Mouse (Mus musculus): ENCODE results near the gene Pcolce2. TPM values are rescaled to one million over a fixed set of nuclear protein-coding genes. Genes with fewer than 3 reads are reported as not detected.

The Pcolce2 gene
- polyA plus RNA-seq, 1 experiment, result 4.5 TPM

DNA sequence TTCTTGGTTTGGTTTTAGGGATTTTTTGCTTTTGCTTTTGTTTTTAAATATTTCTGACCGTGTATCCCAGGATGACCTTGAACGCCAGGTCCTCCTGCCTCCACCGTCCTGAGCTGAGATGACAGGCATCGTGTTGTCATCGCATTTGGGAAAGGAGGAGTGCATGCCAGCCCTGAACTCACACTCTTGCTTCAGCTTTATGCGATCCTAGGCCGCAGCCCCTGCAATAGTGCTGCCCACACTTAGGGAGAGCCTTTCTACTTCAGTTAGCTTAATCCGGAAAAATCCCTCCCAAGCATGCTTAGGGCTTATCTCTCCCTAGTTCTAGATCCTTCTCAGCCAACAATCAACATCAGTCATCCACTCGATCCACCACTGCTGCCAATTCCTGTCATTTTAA lies 34.1 kb upstream of the Pcolce2 start:
- Histone ChIP-seq H3K27ac (ENCODE audit: insufficient read depth, low read length) (no peak overlapping the region), H3K4me3 (replicated peaks; ENCODE audit: insufficient read depth, low read depth, low read length) (no peak overlapping the region), H3K4me1 (ENCODE audit: control insufficient read depth, insufficient read depth, low read length) (no peaks in the 10 kb centered on the region), H3K27me3 (ENCODE audit: control insufficient read depth, insufficient read depth, low read length) (no peaks in the 10 kb centered on the region)
- TF ChIP-seq CTCF (IDR thresholded peaks at IDR 0.05; ENCODE audit: borderline replicate concordance, insufficient read depth, low read depth, low read length), result no peak
- no peak for TF ChIP-seq POLR2A (IDR thresholded peaks at IDR 0.05; ENCODE audit: borderline replicate concordance, insufficient read depth, low read length)
- WGBS, result 87% methylated on average over 9 of the region's 9 CpGs
- no peak for DNase-seq

DNA sequence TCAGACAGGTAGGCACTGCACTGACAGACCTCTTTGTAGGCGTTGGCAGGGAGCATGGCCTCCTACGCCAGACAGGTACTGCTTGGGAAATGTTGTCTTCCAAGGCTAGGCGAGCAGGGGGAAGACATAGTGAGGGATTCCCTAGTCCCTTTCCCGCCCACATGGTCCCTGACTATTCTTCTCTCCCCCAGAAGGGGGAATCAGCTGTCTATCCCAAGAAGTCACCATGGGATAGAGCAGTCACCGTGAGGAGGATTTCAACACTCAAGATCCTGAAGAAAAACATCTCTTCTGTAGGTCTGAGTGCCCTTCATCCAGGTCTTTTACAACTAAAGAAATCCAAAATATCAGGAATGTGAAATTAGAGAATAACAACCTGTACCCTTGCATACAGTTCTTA lies 30.2 kb upstream of the Pcolce2 start:
- no peak overlapping the region for H3K4me3 ChIP-seq (replicated peaks; ENCODE audit: insufficient read depth, low read depth, low read length)
- no peak for DNase-seq
- H3K27ac ChIP-seq (ENCODE audit: insufficient read depth, low read length), result no peak overlapping the region
- no peaks in the 10 kb centered on the region for H3K4me1 ChIP-seq (ENCODE audit: control insufficient read depth, insufficient read depth, low read length)
- no peaks in the 10 kb centered on the region for H3K27me3 ChIP-seq (ENCODE audit: control insufficient read depth, insufficient read depth, low read length)
- TF ChIP-seq POLR2A (IDR thresholded peaks at IDR 0.05; ENCODE audit: borderline replicate concordance, insufficient read depth, low read length) (no peak), CTCF (IDR thresholded peaks at IDR 0.05; ENCODE audit: borderline replicate concordance, insufficient read depth, low read depth, low read length) (no peak)
- WGBS, result 69% methylated on average over 5 of the region's 5 CpGs

DNA sequence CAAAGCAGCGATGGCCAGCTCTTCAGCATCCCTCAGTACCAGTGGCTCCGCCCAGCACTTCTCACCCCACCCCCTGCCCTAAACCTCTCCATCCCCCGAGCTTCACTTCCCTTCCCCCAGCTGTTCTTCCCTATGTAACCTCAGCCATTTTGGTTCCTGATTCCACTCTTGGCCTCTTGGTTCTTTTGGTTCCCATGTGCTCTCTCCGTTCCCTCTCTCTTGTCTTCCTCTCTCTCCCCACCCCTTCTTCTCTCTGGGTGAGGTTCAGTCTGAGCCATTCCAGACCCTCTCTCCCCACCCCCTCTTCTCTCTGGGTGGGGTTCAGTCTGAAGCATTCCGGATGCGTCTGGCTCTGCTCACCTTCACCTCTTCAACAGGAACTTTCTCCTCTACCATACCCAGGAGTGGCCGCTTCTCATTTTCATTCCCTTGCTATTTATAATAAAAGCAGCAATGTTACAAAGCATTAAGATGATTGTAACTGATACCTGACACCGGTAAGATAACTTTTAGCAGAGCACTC lies 25.1 kb upstream of the Pcolce2 start:
- Histone ChIP-seq H3K27me3 (ENCODE audit: control insufficient read depth, insufficient read depth, low read length) (no peaks in the 10 kb centered on the region), H3K4me3 (replicated peaks; ENCODE audit: insufficient read depth, low read depth, low read length) (no peak overlapping the region), H3K27ac (ENCODE audit: insufficient read depth, low read length) (no peak overlapping the region), H3K4me1 (ENCODE audit: control insufficient read depth, insufficient read depth, low read length) (no peaks in the 10 kb centered on the region)
- no peak for TF ChIP-seq POLR2A (IDR thresholded peaks at IDR 0.05; ENCODE audit: borderline replicate concordance, insufficient read depth, low read length)
- TF ChIP-seq CTCF (IDR thresholded peaks at IDR 0.05; ENCODE audit: borderline replicate concordance, insufficient read depth, low read depth, low read length), result no peak
- no peak for DNase-seq
- 83% methylated on average over 8 of the region's 8 CpGs for WGBS

DNA sequence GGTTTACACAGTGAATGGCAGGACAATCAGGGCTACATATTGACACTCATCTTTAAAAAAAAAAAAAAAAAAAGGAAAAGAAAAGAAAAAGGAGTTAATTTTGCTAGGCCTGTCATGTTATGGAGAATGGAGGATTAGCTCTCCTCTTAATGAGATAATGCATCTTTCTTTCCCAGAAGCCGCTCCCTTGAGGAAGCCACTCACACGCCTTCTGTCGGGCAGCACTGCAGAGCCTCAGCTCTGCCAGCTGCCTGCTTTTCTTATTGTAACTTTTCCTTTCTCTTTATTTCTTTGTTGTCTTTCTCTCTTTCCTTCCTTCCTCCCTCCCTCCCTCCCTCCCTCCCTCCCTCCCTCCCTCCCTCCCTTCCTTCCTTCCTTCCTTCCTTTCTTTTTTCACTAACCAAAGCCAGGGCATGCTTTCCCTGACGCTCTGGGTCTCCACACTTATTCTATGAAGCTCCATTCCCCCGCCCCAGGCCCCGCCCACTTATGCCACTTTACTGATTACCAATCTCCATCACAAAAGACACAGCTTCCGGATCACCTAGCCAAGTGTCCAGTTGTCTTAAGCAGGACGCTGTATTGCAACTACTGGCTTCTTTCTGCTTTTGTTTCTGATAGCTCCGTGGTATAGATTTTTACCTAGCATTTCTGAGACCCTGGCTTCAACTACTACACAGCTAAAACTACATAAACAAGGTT lies 23.8 kb upstream of the Pcolce2 start:
- Histone ChIP-seq H3K27me3 (ENCODE audit: control insufficient read depth, insufficient read depth, low read length) (no peaks in the 10 kb centered on the region), H3K27ac (ENCODE audit: insufficient read depth, low read length) (no peak overlapping the region), H3K4me1 (ENCODE audit: control insufficient read depth, insufficient read depth, low read length) (no peaks in the 10 kb centered on the region), H3K4me3 (replicated peaks; ENCODE audit: insufficient read depth, low read depth, low read length) (no peak overlapping the region)
- 18% methylated on average over 9 of the region's 9 CpGs for WGBS
- DNase-seq, result no peak
- no peak for TF ChIP-seq CTCF (IDR thresholded peaks at IDR 0.05; ENCODE audit: borderline replicate concordance, insufficient read depth, low read depth, low read length)
- no peak for TF ChIP-seq POLR2A (IDR thresholded peaks at IDR 0.05; ENCODE audit: borderline replicate concordance, insufficient read depth, low read length)

DNA sequence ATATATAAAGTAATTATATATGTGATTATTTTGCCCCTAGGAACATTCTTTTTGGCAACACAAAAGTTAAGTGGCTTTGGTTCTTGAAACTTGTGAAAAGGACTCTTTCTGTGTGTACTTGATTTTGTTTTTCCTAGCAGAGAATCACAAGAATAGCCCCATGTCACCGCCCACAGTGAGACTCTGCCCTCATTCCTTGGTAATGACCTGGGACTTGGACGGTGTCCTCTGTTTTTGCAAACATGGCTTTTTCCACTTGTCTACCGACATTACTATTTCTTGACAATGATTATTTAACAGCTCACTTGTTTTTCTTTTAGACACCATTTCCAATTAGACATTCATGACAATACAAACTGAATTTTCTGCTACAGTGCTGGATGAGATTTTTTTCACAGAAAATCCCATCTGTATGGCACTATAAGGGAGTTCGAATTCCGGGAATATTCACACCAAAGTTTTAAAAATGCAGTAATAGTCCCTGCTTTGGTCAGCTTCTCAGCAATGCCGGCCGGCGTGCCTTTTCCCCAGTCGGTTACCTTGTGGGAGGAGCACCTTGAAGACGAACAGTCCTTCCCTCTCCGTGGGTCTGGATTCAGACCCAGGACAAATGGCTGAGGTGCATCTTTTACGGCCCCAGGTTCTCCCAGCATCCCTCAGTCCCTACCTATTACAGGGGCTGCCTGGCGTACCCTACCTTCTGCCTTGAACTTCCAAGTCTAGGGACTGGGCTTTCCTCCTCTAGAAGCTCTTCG lies 22.4 kb upstream of the Pcolce2 start:
- H3K4me1 ChIP-seq (ENCODE audit: control insufficient read depth, insufficient read depth, low read length), result no peaks in the 10 kb centered on the region
- TF ChIP-seq POLR2A (IDR thresholded peaks at IDR 0.05; ENCODE audit: borderline replicate concordance, insufficient read depth, low read length), result no peak
- no peak for TF ChIP-seq CTCF (IDR thresholded peaks at IDR 0.05; ENCODE audit: borderline replicate concordance, insufficient read depth, low read depth, low read length)
- no peak overlapping the region for H3K4me3 ChIP-seq (replicated peaks; ENCODE audit: insufficient read depth, low read depth, low read length)
- WGBS, result 76% methylated on average over 14 of the region's 14 CpGs
- no peaks in the 10 kb centered on the region for H3K27me3 ChIP-seq (ENCODE audit: control insufficient read depth, insufficient read depth, low read length)
- no peak for DNase-seq
- H3K27ac ChIP-seq (ENCODE audit: insufficient read depth, low read length), result no peak overlapping the region

DNA sequence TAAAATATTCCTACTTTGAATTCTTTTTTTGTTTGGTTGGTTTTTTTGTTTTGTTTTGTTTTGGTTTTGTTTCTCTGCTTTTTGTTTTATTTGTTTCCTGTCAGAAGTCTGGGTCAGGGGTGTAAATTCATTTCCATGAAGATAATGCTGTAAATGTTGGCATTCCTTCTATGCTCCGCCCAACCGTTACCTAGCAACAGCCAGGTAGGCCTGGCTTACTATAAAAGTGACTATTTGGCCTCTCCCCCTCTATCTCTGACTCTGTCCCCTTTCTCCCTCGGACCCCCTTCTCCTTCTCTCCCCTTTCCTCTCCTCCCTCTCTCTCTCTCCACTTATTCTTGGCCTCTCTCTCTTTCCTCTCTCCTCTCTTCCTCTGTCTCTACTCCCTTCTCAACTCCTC lies 21.4 kb upstream of the Pcolce2 start:
- Histone ChIP-seq H3K27me3 (ENCODE audit: control insufficient read depth, insufficient read depth, low read length) (no peaks in the 10 kb centered on the region), H3K4me3 (replicated peaks; ENCODE audit: insufficient read depth, low read depth, low read length) (no peak overlapping the region), H3K27ac (ENCODE audit: insufficient read depth, low read length) (no peak overlapping the region), H3K4me1 (ENCODE audit: control insufficient read depth, insufficient read depth, low read length) (no peaks in the 10 kb centered on the region)
- DNase-seq, result no peak
- 72% methylated on average over 3 of the region's 3 CpGs for WGBS
- no peak for TF ChIP-seq POLR2A (IDR thresholded peaks at IDR 0.05; ENCODE audit: borderline replicate concordance, insufficient read depth, low read length)
- TF ChIP-seq CTCF (IDR thresholded peaks at IDR 0.05; ENCODE audit: borderline replicate concordance, insufficient read depth, low read depth, low read length), result no peak

DNA sequence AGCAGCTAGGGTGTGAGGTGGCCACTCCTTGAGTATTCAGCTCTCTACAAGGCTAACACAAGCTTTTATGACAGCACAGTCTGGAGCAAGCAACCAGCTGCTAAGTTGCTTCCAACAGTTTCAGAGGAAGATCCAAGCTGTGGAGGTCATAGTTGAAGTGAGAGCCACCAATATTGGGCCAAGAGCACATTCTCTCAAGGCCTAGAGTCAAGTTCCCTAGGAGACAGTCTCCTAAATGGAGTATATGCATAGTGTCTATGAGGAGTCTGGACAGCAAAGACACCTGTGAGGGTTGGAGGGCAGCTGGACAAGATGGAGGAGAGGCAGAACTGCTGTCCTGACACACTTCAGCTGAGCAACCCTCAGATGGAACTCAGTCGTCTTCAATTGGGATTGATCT lies 18.8 kb upstream of the Pcolce2 start:
- WGBS, result 81% methylated on average over 1 of the region's 1 CpGs
- no peak overlapping the region for H3K27ac ChIP-seq (ENCODE audit: insufficient read depth, low read length)
- H3K27me3 ChIP-seq (ENCODE audit: control insufficient read depth, insufficient read depth, low read length), result no peaks in the 10 kb centered on the region
- TF ChIP-seq POLR2A (IDR thresholded peaks at IDR 0.05; ENCODE audit: borderline replicate concordance, insufficient read depth, low read length), result no peak
- TF ChIP-seq CTCF (IDR thresholded peaks at IDR 0.05; ENCODE audit: borderline replicate concordance, insufficient read depth, low read depth, low read length), result no peak
- no peak for DNase-seq
- H3K4me3 ChIP-seq (replicated peaks; ENCODE audit: insufficient read depth, low read depth, low read length), result no peak overlapping the region
- no peaks in the 10 kb centered on the region for H3K4me1 ChIP-seq (ENCODE audit: control insufficient read depth, insufficient read depth, low read length)

DNA sequence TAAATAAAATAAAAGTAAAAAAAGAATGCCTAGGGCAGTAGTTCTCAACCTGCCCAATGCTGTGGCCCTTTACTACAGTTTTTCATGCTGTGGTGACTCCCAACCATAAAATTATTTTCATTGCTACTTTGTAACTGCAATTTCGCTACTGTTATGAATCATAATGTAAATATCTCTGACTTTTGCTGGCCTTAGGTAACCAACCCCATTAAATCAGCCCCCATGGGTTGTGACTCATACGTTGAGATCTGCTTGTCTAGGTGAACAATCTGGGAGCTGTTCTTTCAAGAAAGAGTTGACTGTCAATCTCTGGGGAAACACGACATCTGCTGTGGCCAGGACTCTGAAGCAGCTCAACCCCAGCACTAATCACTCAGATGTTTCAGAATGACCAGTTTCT lies 13.3 kb upstream of the Pcolce2 start:
- no peaks in the 10 kb centered on the region for H3K27me3 ChIP-seq (ENCODE audit: control insufficient read depth, insufficient read depth, low read length)
- no peak for DNase-seq
- TF ChIP-seq POLR2A (IDR thresholded peaks at IDR 0.05; ENCODE audit: borderline replicate concordance, insufficient read depth, low read length), result no peak
- TF ChIP-seq CTCF (IDR thresholded peaks at IDR 0.05; ENCODE audit: borderline replicate concordance, insufficient read depth, low read depth, low read length), result no peak
- no peak overlapping the region for H3K4me3 ChIP-seq (replicated peaks; ENCODE audit: insufficient read depth, low read depth, low read length)
- H3K27ac ChIP-seq (ENCODE audit: insufficient read depth, low read length), result no peak overlapping the region
- no peaks in the 10 kb centered on the region; the same call in 1 of the 2 replicates for H3K4me1 ChIP-seq (ENCODE audit: control insufficient read depth, insufficient read depth, low read length)
- WGBS, result 85% methylated on average over 3 of the region's 3 CpGs
